Mouse (Mus musculus) hindlimb bud, embryonic 11.5 days (tissue): ENCODE data around the gene Bmp7.

ENCODE experiments used
- DNase-seq: peaks from one replicate; pipeline ENCODE4 v3.0.0-alpha.2; 2012; ENCODE audit warnings: low read depth, low spot score; ENCODE audit errors: extremely low spot score

Bmp7 gene

GRCm38 (mm10) chr2:172911157-172911556, 29.0 kb downstream of the Bmp7 start:
- DNase-seq, result no peak

GRCm38 (mm10) chr2:172909463-172909862, 30.7 kb downstream of the Bmp7 start:
- DNase-seq, result no peak

- no peak for DNase-seq
These were observed 34.0 kb downstream of the Bmp7 start for GRCm38 (mm10) chr2:172906146-172906545.

GRCm38 (mm10) chr2:172905057-172905456, 35.1 kb downstream of the Bmp7 start:
- DNase-seq, result no peak

- no peak for DNase-seq
These were observed 35.5 kb downstream of the Bmp7 start for GRCm38 (mm10) chr2:172904614-172905013.

GRCm38 (mm10) chr2:172903523-172903922, 36.6 kb downstream of the Bmp7 start:
- DNase-seq, result no peak

- no peak for DNase-seq
These were observed 39.0 kb downstream of the Bmp7 start for GRCm38 (mm10) chr2:172900954-172901701.

- DNase-seq, result no peak
These were observed 50.2 kb downstream of the Bmp7 start for GRCm38 (mm10) chr2:172889756-172890443.

GRCm38 (mm10) chr2:172889222-172889621, 50.9 kb downstream of the Bmp7 start:
- DNase-seq, result no peak

- no peak for DNase-seq
These were observed 52.0 kb downstream of the Bmp7 start for GRCm38 (mm10) chr2:172888147-172888546.

- DNase-seq, result no peak
These were observed 54.3 kb downstream of the Bmp7 start for GRCm38 (mm10) chr2:172885861-172886260.

- no peak for DNase-seq
These were observed 55.5 kb downstream of the Bmp7 start for GRCm38 (mm10) chr2:172884584-172884983.

GRCm38 (mm10) chr2:172875201-172875600, 64.9 kb downstream of the Bmp7 start:
- no peak for DNase-seq

GRCm38 (mm10) chr2:172866356-172866755, 73.8 kb downstream of the Bmp7 start:
- DNase-seq, result no peak

GRCm38 (mm10) chr2:172865165-172865564, 75.0 kb downstream of the Bmp7 start:
- DNase-seq, result no peak

GRCm38 (mm10) chr2:172864566-172864965, 75.6 kb downstream of the Bmp7 start:
- no peak for DNase-seq

GRCm38 (mm10) chr2:172863469-172863856, 76.7 kb downstream of the Bmp7 start:
- no peak for DNase-seq

GRCm38 (mm10) chr2:172862850-172863468, 77.2 kb downstream of the Bmp7 start:
- no peak for DNase-seq

GRCm38 (mm10) chr2:172862424-172862823, 77.7 kb downstream of the Bmp7 start:
- DNase-seq, result no peak

GRCm38 (mm10) chr2:172861590-172861989, 78.5 kb downstream of the Bmp7 start:
- DNase-seq, result no peak

GRCm38 (mm10) chr2:172860593-172860992, 79.5 kb downstream of the Bmp7 start:
- DNase-seq, result no peak

- no peak for DNase-seq
These were observed 80.0 kb downstream of the Bmp7 start for GRCm38 (mm10) chr2:172860104-172860503.
